Mouse (Mus musculus) olfactory bulb, adult 2 months (tissue): ENCODE results near the gene Tfrc. TPM values are rescaled to one million over a fixed set of nuclear protein-coding genes. Genes with fewer than 3 reads are reported as not detected.

Experiments used
- H3K27ac ChIP-seq: fragments of 200-500 bp; 2 replicates; pipeline ENCODE4 v1.5.1; 2012; ENCODE audit warnings: low read depth, low read length; ENCODE audit not compliant: insufficient read depth
- H3K4me1 ChIP-seq: fragments of 200-500 bp; 2 replicates; pipeline ENCODE4 v1.6.1; 2012; ENCODE audit warnings: low read length; ENCODE audit not compliant: control insufficient read depth, insufficient read depth
- H3K4me3 ChIP-seq: fragments of 200-500 bp; 2 replicates; pipeline ENCODE4 v1.5.1; 2012; ENCODE audit warnings: mild to moderate bottlenecking, low read depth, low read length, moderate library complexity; ENCODE audit not compliant: insufficient read depth
- CTCF ChIP-seq: fragments of 200-500 bp; IDR thresholded peaks from 2 replicates; pipeline ENCODE4 v1.5.1; 2012; ENCODE audit warnings: low read depth, mild to moderate bottlenecking, low read length, moderate library complexity; ENCODE audit not compliant: insufficient read depth
- POLR2A ChIP-seq: fragments of 200-500 bp; IDR thresholded peaks from 2 replicates; pipeline ENCODE4 v1.6.1; 2012; ENCODE audit warnings: mild to moderate bottlenecking, low read depth, low read length, moderate library complexity; ENCODE audit not compliant: insufficient read depth
- WGBS: fragments of 180-500 bp; shearing (Covaris S2); methylation state at CpG from one replicate; pipeline ENCODE4 v1.1.7; 2018; 5-methylcytosine and 5-hydroxymethylcytosine counted together
- polyA plus RNA-seq: library from polyadenylated mRNA; stranded (reverse); fragments of >200 nt; gene quantifications from 2 replicates; pipeline ENCODE4 v1.2.4, GENCODE M21; 2012; ENCODE audit warnings: low replicate concordance; ENCODE audit not compliant: missing spikeins, insufficient read depth, insufficient read length

Tfrc gene
- polyA plus RNA-seq, 1 experiment: not detected

- 79% methylated on average over 8 of the region's 8 CpGs for WGBS
- TF ChIP-seq POLR2A: no peak
- no peak for TF ChIP-seq CTCF
- Histone ChIP-seq H3K4me3 (no peak overlapping the region), H3K4me1 (peaks cover 45% of the 10 kb centered on the region), H3K27ac (no peak overlapping the region)
These were observed 47.6 kb downstream of the Tfrc start for GRCm38 (mm10) chr16:32656321-32656720.

GRCm38 (mm10) chr16:32656794-32657193 lies 48.1 kb downstream of the Tfrc start:
- Histone ChIP-seq H3K4me3 (no peak overlapping the region), H3K4me1 (peaks cover 49% of the 10 kb centered on the region), H3K27ac (no peak overlapping the region)
- WGBS: 78% methylated on average over 8 of the region's 8 CpGs
- TF ChIP-seq CTCF (no peak), POLR2A (no peak)

GRCm38 (mm10) chr16:32657498-32658250 lies 49.0 kb downstream of the Tfrc start:
- Histone ChIP-seq H3K27ac (no peak overlapping the region), H3K4me3 (no peak overlapping the region), H3K4me1 (peaks cover 54% of the 10 kb centered on the region)
- TF ChIP-seq CTCF (no peak), POLR2A (no peak)
- 85% methylated on average over 16 of the region's 16 CpGs for WGBS

- TF ChIP-seq POLR2A (no peak), CTCF (no peak)
- WGBS: 2% methylated on average over 18 of the region's 21 CpGs
These were observed 50.0 kb downstream of the Tfrc start for GRCm38 (mm10) chr16:32658743-32659171.

GRCm38 (mm10) chr16:32659385-32659784 lies 50.7 kb downstream of the Tfrc start:
- peaks cover 55% of the 10 kb centered on the region for H3K4me1 ChIP-seq
- 9% methylated on average over 8 of the region's 8 CpGs for WGBS
- peak overlapping the region; percentile 57; the same call in 1 of the 2 replicates for H3K27ac ChIP-seq
- TF ChIP-seq CTCF: peak; percentile 65
- no peak for TF ChIP-seq POLR2A
- H3K4me3 ChIP-seq: peak overlapping the region; percentile 53

More at GRCm38 (mm10) chr16:32658743-32659171, 50.0 kb downstream of the Tfrc start:
- peak overlapping the region; percentile 57 for H3K27ac ChIP-seq
- H3K4me3 ChIP-seq: peak overlapping the region; percentile 53
- H3K4me1 ChIP-seq: peaks cover 61% of the 10 kb centered on the region

GRCm38 (mm10) chr16:32660095-32660494 lies 51.4 kb downstream of the Tfrc start:
- Histone ChIP-seq H3K27ac (peak overlapping the region; percentile 57), H3K4me1 (peaks cover 53% of the 10 kb centered on the region), H3K4me3 (no peak overlapping the region)
- TF ChIP-seq CTCF (no peak), POLR2A (no peak)
- WGBS: 3% methylated on average over 1 of the region's 1 CpGs

GRCm38 (mm10) chr16:32660557-32661321 lies 52.0 kb downstream of the Tfrc start:
- no peak for TF ChIP-seq POLR2A
- no peak for TF ChIP-seq CTCF
- Histone ChIP-seq H3K4me3 (peak overlapping the region; percentile 36; the same call in 1 of the 2 replicates), H3K27ac (peak overlapping the region; percentile 57), H3K4me1 (peaks cover 57% of the 10 kb centered on the region)
- 13% methylated on average over 10 of the region's 10 CpGs for WGBS

- H3K4me1 ChIP-seq: peaks cover 58% of the 10 kb centered on the region
- TF ChIP-seq CTCF: no peak
- no peak for TF ChIP-seq POLR2A
- 26% methylated on average over 10 of the region's 10 CpGs for WGBS
- H3K4me3 ChIP-seq: peak overlapping the region; percentile 36
- H3K27ac ChIP-seq: peak overlapping the region; percentile 57
These were observed 52.8 kb downstream of the Tfrc start for GRCm38 (mm10) chr16:32661493-32661921.

- Histone ChIP-seq H3K4me1 (peaks cover 56% of the 10 kb centered on the region), H3K27ac (peak overlapping the region; percentile 57), H3K4me3 (peak overlapping the region; percentile 36)
- TF ChIP-seq POLR2A (no peak), CTCF (no peak)
- 78% methylated on average over 7 of the region's 7 CpGs for WGBS
These were observed 53.7 kb downstream of the Tfrc start for GRCm38 (mm10) chr16:32662372-32662771.
